Mouse (Mus musculus): ENCODE measurements around the gene Lrig3. TPM values are rescaled to one million over a fixed set of nuclear protein-coding genes. Genes with fewer than 3 reads are reported as not detected.

The Lrig3 gene
- total RNA-seq, 1 experiment = 33.5 TPM

DNA sequence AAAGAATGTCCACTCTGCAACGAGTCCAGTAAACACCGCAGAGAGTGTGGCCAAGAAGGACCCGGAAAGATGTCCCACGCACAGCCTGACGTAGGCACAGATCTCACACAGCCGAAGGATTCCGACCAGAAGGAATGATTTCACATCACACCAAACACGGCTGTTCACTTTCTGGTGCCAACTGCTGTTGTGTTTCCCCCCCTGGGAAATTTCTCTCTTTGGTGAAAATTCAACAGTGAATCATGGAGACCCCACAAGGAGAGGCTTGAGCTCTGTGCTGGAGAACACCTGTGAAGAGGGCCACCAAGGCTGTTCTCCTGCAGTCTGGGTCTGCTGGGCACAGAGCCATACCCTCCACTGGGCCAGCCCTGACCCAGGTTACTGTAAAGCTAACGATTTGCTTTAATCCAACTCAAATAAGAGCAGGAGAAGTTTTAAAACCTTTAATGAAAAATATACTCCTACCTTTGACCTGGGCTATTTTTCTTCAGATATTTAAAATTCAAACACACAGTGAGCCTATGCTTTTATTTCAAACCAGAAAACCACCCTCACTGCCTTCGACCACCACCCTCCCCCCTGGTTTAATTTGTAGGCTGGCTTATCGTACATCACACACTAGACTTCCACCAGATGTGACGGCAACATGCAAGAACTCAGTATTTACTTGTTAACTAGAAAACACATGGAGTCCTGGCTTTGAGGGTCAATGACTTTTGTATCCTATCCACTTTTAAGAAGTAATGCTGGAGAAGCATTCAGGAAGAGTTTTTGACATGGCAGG is 11.0 kb upstream of the Lrig3 start:
- Histone ChIP-seq H3K9ac (ENCODE audit: insufficient read depth, low read depth, low read length, poor library complexity, severe bottlenecking) (no peak overlapping the region), H3K36me3 (ENCODE audit: control insufficient read depth, insufficient read depth, low read length, poor library complexity, severe bottlenecking) (no peaks in the 10 kb centered on the region), H3K27ac (ENCODE audit: insufficient read depth, low read depth, low read length, poor library complexity, severe bottlenecking) (no peak overlapping the region), H3K9me3 (ENCODE audit: control insufficient read depth, insufficient read depth, low read depth, low read length) (no peaks in the 10 kb centered on the region), H3K4me1 (ENCODE audit: control insufficient read depth in 2 of 2, insufficient read depth in 2 of 2, low read length in 2 of 2, poor library complexity in 1 of 2) (peaks cover 0 to 6% of the 10 kb centered on the region in 2 experiments; a peak in 1 of 4 replicates), H3K4me3 (ENCODE audit: insufficient read depth in 1 of 2, low read depth in 1 of 2, low read length in 2 of 2, poor library complexity in 1 of 2, severe bottlenecking in 1 of 2) (no peak overlapping the region)
- in situ Hi-C loops (cut with MboI; ENCODE audit: low sequenced_read_pairs in 2 of 2, unreplicated experiment in 2 of 2) = no loop called here
- TF ChIP-seq HCFC1 (IDR thresholded peaks at IDR 0.05; ENCODE audit: borderline replicate concordance, insufficient read depth, low read length) = no peak
- TF ChIP-seq MAFK (IDR thresholded peaks at IDR 0.05; ENCODE audit: insufficient read depth, low read depth, low read length) = no peak
- no peak for TF ChIP-seq CHD2 (IDR thresholded peaks at IDR 0.05; ENCODE audit: low read depth, low read length)
- TF ChIP-seq ZNF384 (IDR thresholded peaks at IDR 0.05; ENCODE audit: low read depth, low read length) = no peak
- TF ChIP-seq ZC3H11A (IDR thresholded peaks at IDR 0.05; ENCODE audit: borderline replicate concordance, low read depth, low read length) = no peak
- DNase-seq (ENCODE audit: low read depth, low spot score) = no peak

DNA sequence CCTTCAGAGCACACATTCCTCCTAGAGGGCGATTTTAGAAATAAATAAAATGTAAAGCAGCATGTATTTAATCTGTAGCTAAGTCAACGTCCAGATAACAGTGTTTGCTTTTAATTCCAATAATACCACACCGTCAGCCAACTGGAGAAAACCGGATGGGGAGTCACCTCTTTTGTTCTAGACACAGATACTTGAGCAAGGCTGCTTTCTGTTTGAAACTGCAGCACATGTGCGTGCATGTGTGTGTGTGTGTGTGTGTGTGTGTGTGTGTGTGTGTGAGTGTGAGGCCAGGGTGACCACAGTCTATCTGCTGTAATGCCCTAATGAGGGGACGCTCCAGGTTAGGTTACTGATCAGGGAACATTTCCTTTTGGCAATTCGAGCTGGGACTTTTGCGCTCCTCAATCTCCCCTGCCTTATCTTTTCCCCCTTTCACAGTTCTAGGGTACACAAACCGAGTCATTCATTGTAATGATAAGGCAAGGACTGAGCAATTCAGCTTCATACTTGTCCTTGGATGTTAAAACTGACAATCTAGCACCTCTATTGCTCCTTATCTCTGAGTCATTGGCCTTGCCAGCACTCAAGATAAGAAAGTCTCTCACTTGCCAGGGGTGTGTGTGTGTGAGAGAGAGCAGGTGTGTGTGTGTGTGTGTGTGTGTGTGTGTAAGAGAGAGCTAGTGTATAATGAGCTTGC is 4.4 kb upstream of the Lrig3 start:
- Histone ChIP-seq H3K4me3 (ENCODE audit: insufficient read depth in 1 of 2, low read depth in 1 of 2, low read length in 2 of 2, poor library complexity in 1 of 2, severe bottlenecking in 1 of 2) (no peak overlapping the region), H3K9ac (ENCODE audit: insufficient read depth, low read depth, low read length, poor library complexity, severe bottlenecking) (no peak overlapping the region), H3K9me3 (ENCODE audit: control insufficient read depth, insufficient read depth, low read depth, low read length) (no peaks in the 10 kb centered on the region), H3K27ac (ENCODE audit: insufficient read depth, low read depth, low read length, poor library complexity, severe bottlenecking) (no peak overlapping the region), H3K36me3 (ENCODE audit: control insufficient read depth, insufficient read depth, low read length, poor library complexity, severe bottlenecking) (no peaks in the 10 kb centered on the region), H3K4me1 (ENCODE audit: control insufficient read depth in 2 of 2, insufficient read depth in 2 of 2, low read length in 2 of 2, poor library complexity in 1 of 2) (peaks cover 0 to 5% of the 10 kb centered on the region in 2 experiments; a peak in 1 of 4 replicates)
- TF ChIP-seq ZNF384 (IDR thresholded peaks at IDR 0.05; ENCODE audit: low read depth, low read length) (no peak), MAFK (IDR thresholded peaks at IDR 0.05; ENCODE audit: insufficient read depth, low read depth, low read length) (no peak), CHD2 (IDR thresholded peaks at IDR 0.05; ENCODE audit: low read depth, low read length) (no peak), ZC3H11A (IDR thresholded peaks at IDR 0.05; ENCODE audit: borderline replicate concordance, low read depth, low read length) (no peak), HCFC1 (IDR thresholded peaks at IDR 0.05; ENCODE audit: borderline replicate concordance, insufficient read depth, low read length) (no peak)
- in situ Hi-C loops (cut with MboI; ENCODE audit: low sequenced_read_pairs in 2 of 2, unreplicated experiment in 2 of 2) = no loop called here
- no peak for DNase-seq (ENCODE audit: low read depth, low spot score)

DNA sequence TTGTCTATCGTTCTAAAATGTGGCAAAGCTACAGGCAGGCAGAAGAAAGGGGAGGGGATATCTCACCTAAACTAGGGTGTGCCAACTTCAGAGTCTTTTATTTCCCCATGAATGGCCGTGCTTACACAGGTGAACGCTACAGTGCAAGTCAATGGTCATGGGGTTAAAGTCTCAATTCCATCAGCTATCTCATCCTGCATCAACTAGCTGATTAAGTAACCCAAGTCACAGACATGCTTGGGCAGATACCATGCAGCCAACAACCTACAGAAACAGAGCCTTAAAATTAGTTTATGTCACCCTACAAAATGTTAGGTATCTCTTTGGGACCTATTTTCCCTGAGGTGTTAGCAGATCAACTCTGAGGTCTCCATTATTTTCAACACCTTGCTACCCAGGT is 1.3 kb upstream of the Lrig3 start:
- no peak for TF ChIP-seq HCFC1 (IDR thresholded peaks at IDR 0.05; ENCODE audit: borderline replicate concordance, insufficient read depth, low read length)
- TF ChIP-seq ZC3H11A (IDR thresholded peaks at IDR 0.05; ENCODE audit: borderline replicate concordance, low read depth, low read length) = no peak
- no peak for TF ChIP-seq CHD2 (IDR thresholded peaks at IDR 0.05; ENCODE audit: low read depth, low read length)
- no peak for TF ChIP-seq MAFK (IDR thresholded peaks at IDR 0.05; ENCODE audit: insufficient read depth, low read depth, low read length)
- TF ChIP-seq ZNF384 (IDR thresholded peaks at IDR 0.05; ENCODE audit: low read depth, low read length) = no peak
- H3K9me3 ChIP-seq (ENCODE audit: control insufficient read depth, insufficient read depth, low read depth, low read length) = no peaks in the 10 kb centered on the region
- in situ Hi-C loops (cut with MboI; ENCODE audit: low sequenced_read_pairs in 2 of 2, unreplicated experiment in 2 of 2) = no loop called here
- no peak overlapping the region for H3K4me3 ChIP-seq (ENCODE audit: insufficient read depth in 1 of 2, low read depth in 1 of 2, low read length in 2 of 2, poor library complexity in 1 of 2, severe bottlenecking in 1 of 2)
- no peaks in the 10 kb centered on the region for H3K36me3 ChIP-seq (ENCODE audit: control insufficient read depth, insufficient read depth, low read length, poor library complexity, severe bottlenecking)
- H3K9ac ChIP-seq (ENCODE audit: insufficient read depth, low read depth, low read length, poor library complexity, severe bottlenecking) = no peak overlapping the region
- no peak for DNase-seq (ENCODE audit: low read depth, low spot score)
- H3K27ac ChIP-seq (ENCODE audit: insufficient read depth, low read depth, low read length, poor library complexity, severe bottlenecking) = no peak overlapping the region
- peaks cover 0 to 2% of the 10 kb centered on the region in 2 experiments; a peak in 2 of 4 replicates for H3K4me1 ChIP-seq (ENCODE audit: control insufficient read depth in 2 of 2, insufficient read depth in 2 of 2, low read length in 2 of 2, poor library complexity in 1 of 2)

DNA sequence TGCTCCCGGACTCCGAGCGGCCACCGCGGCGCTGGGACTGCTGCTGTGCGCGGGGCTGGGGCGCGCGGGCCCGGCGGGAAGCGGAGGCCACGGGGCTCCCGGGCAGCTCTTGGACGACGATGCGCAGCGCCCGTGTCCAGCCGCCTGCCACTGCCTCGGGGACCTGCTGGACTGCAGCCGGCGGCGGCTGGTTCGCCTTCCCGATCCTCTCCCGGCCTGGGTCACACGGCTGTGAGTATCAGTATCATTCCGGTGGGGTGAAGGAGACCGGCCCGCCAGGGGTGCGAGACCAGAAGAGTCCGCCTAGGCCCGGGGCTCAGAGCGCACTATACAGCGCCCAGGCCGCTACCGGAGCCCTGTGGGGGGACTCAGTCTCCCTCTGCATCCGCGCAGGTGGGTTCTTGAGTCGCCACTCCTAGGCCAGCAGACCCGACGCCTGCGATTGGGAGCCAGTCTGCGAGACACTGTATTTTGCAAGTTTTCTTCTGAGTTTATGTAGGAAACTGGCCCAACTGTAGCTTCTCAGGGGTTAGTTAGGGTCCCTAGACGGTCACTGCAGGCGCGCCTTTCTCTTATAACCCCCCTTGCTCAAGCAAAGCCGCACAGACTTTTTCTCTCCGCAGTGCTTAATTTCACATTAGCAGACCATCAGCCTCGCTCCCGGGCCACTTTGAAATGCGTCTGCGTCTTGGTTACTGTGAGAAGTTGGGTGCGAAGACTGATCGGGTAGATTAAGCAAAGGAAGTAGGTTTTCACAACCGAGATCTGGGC is 698 bp downstream of the Lrig3 start:
- DNase-seq (ENCODE audit: low read depth, low spot score) = no peak
- peak overlapping the region; percentile 76 to 87 for H3K4me3 ChIP-seq (ENCODE audit: insufficient read depth in 1 of 2, low read depth in 1 of 2, low read length in 2 of 2, poor library complexity in 1 of 2, severe bottlenecking in 1 of 2)
- no peaks in the 10 kb centered on the region for H3K36me3 ChIP-seq (ENCODE audit: control insufficient read depth, insufficient read depth, low read length, poor library complexity, severe bottlenecking)
- H3K9me3 ChIP-seq (ENCODE audit: control insufficient read depth, insufficient read depth, low read depth, low read length) = no peaks in the 10 kb centered on the region
- H3K9ac ChIP-seq (ENCODE audit: insufficient read depth, low read depth, low read length, poor library complexity, severe bottlenecking) = peak overlapping the region; percentile 90
- H3K4me1 ChIP-seq (ENCODE audit: control insufficient read depth in 2 of 2, insufficient read depth in 2 of 2, low read length in 2 of 2, poor library complexity in 1 of 2) = peaks cover 4 to 7% of the 10 kb centered on the region in 2 experiments; a peak in 3 of 4 replicates
- H3K27ac ChIP-seq (ENCODE audit: insufficient read depth, low read depth, low read length, poor library complexity, severe bottlenecking) = no peak overlapping the region
- in situ Hi-C loops (cut with MboI; ENCODE audit: low sequenced_read_pairs in 2 of 2, unreplicated experiment in 2 of 2) = no loop called here
- TF ChIP-seq MAFK (IDR thresholded peaks at IDR 0.05; ENCODE audit: insufficient read depth, low read depth, low read length) = no peak
- TF ChIP-seq ZC3H11A (IDR thresholded peaks at IDR 0.05; ENCODE audit: borderline replicate concordance, low read depth, low read length) = no peak
- no peak for TF ChIP-seq HCFC1 (IDR thresholded peaks at IDR 0.05; ENCODE audit: borderline replicate concordance, insufficient read depth, low read length)
- TF ChIP-seq CHD2 (IDR thresholded peaks at IDR 0.05; ENCODE audit: low read depth, low read length) = no peak
- no peak for TF ChIP-seq ZNF384 (IDR thresholded peaks at IDR 0.05; ENCODE audit: low read depth, low read length)
